Mouse (Mus musculus) liver, embryonic 14.5 days (tissue): Measurements from ENCODE around the gene Ifi27l2b.
"Not testable (repeated sequence)": the region's sequence is repeated elsewhere in the genome, so short reads cannot be mapped to it uniquely, and the experiment has no call there.

Experiments used
- CTCF ChIP-seq: IDR thresholded peaks from 2 replicates; pipeline ENCODE4 v1.5.1; 2016; ENCODE audit warnings: antibody characterized with exemption, low read depth, control low read depth
- EP300 ChIP-seq: IDR thresholded peaks from 2 replicates; pipeline ENCODE4 v1.6.1; 2016; ENCODE audit warnings: antibody characterized with exemption, low read depth

DNA sequence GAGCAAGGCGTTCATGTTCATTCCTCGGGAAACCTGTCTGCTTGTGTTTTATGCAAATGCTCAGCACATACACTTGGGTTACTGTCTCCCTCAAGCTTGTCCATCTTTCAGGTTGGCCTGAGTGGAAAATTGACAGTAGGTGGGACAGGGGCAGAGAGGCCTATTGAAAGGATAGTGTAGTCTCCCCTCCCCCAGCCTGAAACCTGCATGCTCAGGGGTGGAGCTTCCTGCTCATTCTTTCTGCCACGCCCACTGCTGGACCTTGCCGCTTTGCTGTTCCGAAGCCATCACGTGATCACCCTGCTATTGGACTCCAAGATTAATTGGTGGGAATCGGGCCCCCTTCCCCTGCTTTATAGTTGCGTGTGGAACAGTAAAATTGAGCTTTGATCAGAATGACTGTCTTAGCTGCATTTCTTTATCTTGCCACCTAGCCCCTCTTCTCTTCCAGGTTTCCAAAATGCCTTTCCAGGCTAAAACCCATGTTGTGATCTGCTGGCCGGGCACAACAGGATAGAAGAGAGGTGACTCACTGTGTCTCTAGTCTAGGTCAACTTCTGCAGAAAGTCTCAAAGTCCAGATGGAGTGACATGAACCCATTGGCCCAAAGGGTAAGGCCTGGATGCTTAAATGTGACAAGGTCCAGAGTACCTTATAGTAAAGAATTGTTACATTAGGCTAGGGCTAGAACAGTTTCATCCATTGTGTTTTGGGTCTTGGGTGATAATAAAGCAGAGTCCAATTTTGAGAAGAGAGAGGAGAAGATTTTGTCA, 27.4 kb upstream of the Ifi27l2b start:
- TF ChIP-seq CTCF, EP300: not testable (repeated sequence)
